Mouse (Mus musculus) heart, embryonic 13.5 days (tissue): ENCODE results near the gene Stip1. TPM values are rescaled to one million over a fixed set of nuclear protein-coding genes. Genes with fewer than 3 reads are reported as not detected.

Experiments used
- polyA plus RNA-seq: library from polyadenylated mRNA; unstranded; fragments of >200 nt; fragmentation: Nextera tagmentation; extraction: Ambion mirVana; gene quantifications from 2 replicates; pipeline ENCODE4 v1.2.1, GENCODE M21; 2015

Gene Stip1
- polyA plus RNA-seq, 1 experiment from 2014 or later, result 207 TPM

Other genes with a start within 250 kb of the Stip1 start
- gene Rps6ka4, start 199.3 kb downstream of the Stip1 start, polyA plus RNA-seq, result 14.1 and 15.4 TPM in 2 replicates
- gene Ccdc88b, start 181.8 kb downstream of the Stip1 start, polyA plus RNA-seq, result 0.39 and 1.3 TPM in 2 replicates
- 79.1 and 93.8 TPM in 2 replicates for gene Trmt112, start 130.3 kb downstream of the Stip1 start, polyA plus RNA-seq
- 217 and 232 TPM in 2 replicates for gene Prdx5, start 129.9 kb downstream of the Stip1 start, polyA plus RNA-seq
- 30.4 and 33.0 TPM in 2 replicates for gene Esrra, start 118.2 kb downstream of the Stip1 start, polyA plus RNA-seq
- gene Catsperz, start 114.6 kb downstream of the Stip1 start, polyA plus RNA-seq, result 1.7 and 3.6 TPM in 2 replicates
- gene Kcnk4, start 105.5 kb downstream of the Stip1 start, polyA plus RNA-seq, result 0.18 and 0.44 TPM in 2 replicates
- 56.9 and 59.8 TPM in 2 replicates for gene Bad, start 98.1 kb downstream of the Stip1 start, polyA plus RNA-seq
- gene Gpr137, start 97.5 kb downstream of the Stip1 start, polyA plus RNA-seq, result 18.6 and 19.6 TPM in 2 replicates
- gene Ppp1r14b, start 65.0 kb downstream of the Stip1 start, polyA plus RNA-seq, result 82.3 and 117 TPM in 2 replicates
- gene Plcb3, start 63.5 kb downstream of the Stip1 start, polyA plus RNA-seq, result 18.1 and 18.6 TPM in 2 replicates
- gene Fkbp2, start 59.5 kb downstream of the Stip1 start, polyA plus RNA-seq, result 80.9 and 98.7 TPM in 2 replicates
- gene Vegfb, start 52.3 kb downstream of the Stip1 start, polyA plus RNA-seq, result 125 and 133 TPM in 2 replicates
- 33.2 and 35.6 TPM in 2 replicates for gene Dnajc4, start 47.4 kb downstream of the Stip1 start, polyA plus RNA-seq
- 23.3 and 26.8 TPM in 2 replicates for gene Nudt22, start 43.9 kb downstream of the Stip1 start, polyA plus RNA-seq
- 15.8 and 16.6 TPM in 2 replicates for gene Trpt1, start 43.8 kb downstream of the Stip1 start, polyA plus RNA-seq
- gene Fermt3, start 20.5 kb downstream of the Stip1 start, polyA plus RNA-seq, result 7.6 and 8.1 TPM in 2 replicates
- 32.0 and 32.9 TPM in 2 replicates for gene Macrod1, start 16.8 kb upstream of the Stip1 start, polyA plus RNA-seq
- gene Flrt1, start 65.8 kb upstream of the Stip1 start, polyA plus RNA-seq, result 1.1 and 1.4 TPM in 2 replicates
- gene Otub1, start 166.3 kb upstream of the Stip1 start, polyA plus RNA-seq, result 147 and 160 TPM in 2 replicates
- 1,676 and 1,958 TPM in 2 replicates for gene Cox8a, start 177.6 kb upstream of the Stip1 start, polyA plus RNA-seq
- gene Naa40, start 201.2 kb upstream of the Stip1 start, polyA plus RNA-seq, result 51.0 and 52.1 TPM in 2 replicates
- 12.7 and 16.5 TPM in 2 replicates for gene Rcor2, start 227.4 kb upstream of the Stip1 start, polyA plus RNA-seq